Mouse (Mus musculus) left cerebral cortex, postnatal 10 days (tissue): ENCODE data around the gene Ssh3. TPM values are rescaled to one million over a fixed set of nuclear protein-coding genes. Genes with fewer than 3 reads are reported as not detected.

Experiments
- DNase-seq, 2 experiments: peaks; one replicate each; pipeline ENCODE4 v3.0.0; 2021 to 2022; ENCODE audit warnings: low spot score in 2 of 2, mixed read lengths in 1 of 2; ENCODE audit errors: extremely low spot score in 1 of 2
- intact Hi-C: fragments of 180-260 bp; cut with DNase I; formaldehyde crosslinking; loops from one replicate; pipeline ENCODE4 v1.15.1; 2025
- total RNA-seq, 2 experiments: library from RNA; stranded (reverse); gene quantifications; 2 replicates each; pipeline ENCODE4 v1.2.3; 2021

Gene Ssh3
- 10 to 100 TPM; 49.5 to 55.1 TPM for total RNA-seq

GRCm38 (mm10) chr19:4268566-4269361, at the start of gene Ssh3:
TSS of gene Ssh3 (minus strand) at chr19:4269180.
- DNase-seq: peak in 1 of 2 experiments; percentile 70
- intact Hi-C loops: no loop called here

- no peak for DNase-seq
- intact Hi-C loops: no loop called here
These were observed 48.2 kb upstream of the Ssh3 start for GRCm38 (mm10) chr19:4317181-4317580.

GRCm38 (mm10) chr19:4315223-4315944, 46.4 kb upstream of the Ssh3 start:
- peak in 1 of 2 experiments; percentile 45 for DNase-seq
- intact Hi-C loops: no loop called here

GRCm38 (mm10) chr19:4309776-4310185, 40.8 kb upstream of the Ssh3 start:
- DNase-seq: peak; percentile 48 to 51
- intact Hi-C loops: loop anchor here (5.0 kb wide), 1 partner anchor 292 kb away; no protein-coding TSS in a partner anchor

- intact Hi-C loops: no loop called here
- no peak for DNase-seq
These were observed 40.3 kb upstream of the Ssh3 start for GRCm38 (mm10) chr19:4309302-4309701.

- intact Hi-C loops: loop anchor here (2.0 kb wide), 1 partner anchor 49 kb away; no protein-coding TSS in a partner anchor
- DNase-seq: peak in 1 of 2 experiments; percentile 87
These were observed 37.2 kb upstream of the Ssh3 start, which contains the start of gene Grk2 for GRCm38 (mm10) chr19:4306190-4306577. TSS of gene Grk2 (minus strand) at chr19:4306222.

GRCm38 (mm10) chr19:4305491-4306189, 36.7 kb upstream of the Ssh3 start:
- peak in 1 of 2 experiments; percentile 65 for DNase-seq
- intact Hi-C loops: loop anchor here (2.0 kb wide), 1 partner anchor 49 kb away; no protein-coding TSS in a partner anchor

GRCm38 (mm10) chr19:4304871-4305321, 35.9 kb upstream of the Ssh3 start:
- intact Hi-C loops: no loop called here
- peak in 1 of 2 experiments; percentile 21 for DNase-seq

GRCm38 (mm10) chr19:4304251-4304821, 35.4 kb upstream of the Ssh3 start:
- intact Hi-C loops: no loop called here
- DNase-seq: peak in 1 of 2 experiments; percentile 41

- intact Hi-C loops: no loop called here
- DNase-seq: peak in 1 of 2 experiments; percentile 13
These were observed 34.6 kb upstream of the Ssh3 start for GRCm38 (mm10) chr19:4303640-4303995.

GRCm38 (mm10) chr19:4302936-4303639, 34.1 kb upstream of the Ssh3 start:
- DNase-seq: peak; percentile 57 to 66
- intact Hi-C loops: no loop called here

- intact Hi-C loops: no loop called here
- peak in 1 of 2 experiments; percentile 82 for DNase-seq
These were observed 33.0 kb upstream of the Ssh3 start for GRCm38 (mm10) chr19:4301735-4302651.

- DNase-seq: peak in 1 of 2 experiments; percentile 21
- intact Hi-C loops: no loop called here
These were observed 32.1 kb upstream of the Ssh3 start for GRCm38 (mm10) chr19:4300852-4301734.

GRCm38 (mm10) chr19:4300271-4300704, 31.3 kb upstream of the Ssh3 start:
- intact Hi-C loops: no loop called here
- peak in 1 of 2 experiments; percentile 49 for DNase-seq

GRCm38 (mm10) chr19:4299574-4300270, 30.7 kb upstream of the Ssh3 start:
- DNase-seq: no peak
- intact Hi-C loops: no loop called here

- intact Hi-C loops: no loop called here
These were observed 30.1 kb upstream of the Ssh3 start for GRCm38 (mm10) chr19:4299126-4299525.

More at GRCm38 (mm10) chr19:4299126-4299525, 30.1 kb upstream of the Ssh3 start:
- DNase-seq: no peak
